Comparison of ENCODE assay signal across 7 mouse cellular contexts in genomic region chr6:100335506-100336144, GRCm38 (mm10). TPM values are rescaled to one million over a fixed set of nuclear protein-coding genes. Genes with fewer than 3 reads are reported as not detected.
DNase-seq lines count a peak whose midpoint lies in the region; ATAC-seq lines count a peak whose summit lies in the region.

No protein-coding gene starts in this region.

- WGBS in intestine, embryonic 15.5 days = 19% methylated on average over 18 of the region's 18 CpGs
- under 1% methylated on average over 18 of the region's 18 CpGs for WGBS in midbrain, embryonic 12.5 days

- peaks cover 8% of the 10 kb centered on the region for H3K27me3 ChIP-seq in intestine, embryonic 15.5 days (replicated peaks)
- peaks cover 69% of the 10 kb centered on the region for H3K27me3 ChIP-seq in midbrain, embryonic 12.5 days

- intact Hi-C loops in left cerebral cortex, postnatal 25 days (cut with DNase I) = no loop called here

- H3K9ac ChIP-seq in intestine, embryonic 15.5 days = no peak overlapping the region
- 0 out of 2 replicates have a peak overlapping the region, but pooled peaks have one; percentile 21 for H3K9ac ChIP-seq in midbrain, embryonic 12.5 days (replicated peaks)

- peak; percentile 28 for ATAC-seq in intestine, embryonic 15.5 days
- ATAC-seq in midbrain, embryonic 12.5 days (ENCODE audit: low FRiP score, low read depth) = peak; percentile 67; the same call in 1 of the 2 replicates

- H3K27ac ChIP-seq in intestine, embryonic 15.5 days = no peak overlapping the region
- H3K27ac ChIP-seq in midbrain, embryonic 12.5 days (replicated peaks) = peak overlapping the region; percentile 44

- H3K36me3 ChIP-seq in intestine, embryonic 15.5 days = no peaks in the 10 kb centered on the region
- H3K36me3 ChIP-seq in midbrain, embryonic 12.5 days = no peaks in the 10 kb centered on the region

- no peak overlapping the region for H3K4me3 ChIP-seq in intestine, embryonic 15.5 days (replicated peaks)
- peak overlapping the region; percentile 7; the same call in 1 of the 2 replicates for H3K4me3 ChIP-seq in midbrain, embryonic 12.5 days

- peaks cover 10% of the 10 kb centered on the region; the same call in 1 of the 2 replicates for H3K4me1 ChIP-seq in intestine, embryonic 15.5 days (replicated peaks)
- H3K4me1 ChIP-seq in midbrain, embryonic 12.5 days = peaks cover 25% of the 10 kb centered on the region

- DNase-seq in Muller cell, postnatal 12 days (ENCODE audit: inconsistent ontology term) = peak; percentile 48
- DNase-seq in embryo, embryonic 11.5 days (ENCODE audit: low read depth, low spot score) = peak; percentile 27
- no peak for DNase-seq in adrenal gland, adult (ENCODE audit: inconsistent age in 2 of 2, low spot score in 1 of 2)
- no peak for DNase-seq in adrenal gland, postnatal 14 days
- DNase-seq in left cerebral cortex, postnatal 25 days (ENCODE audit: low spot score in 2 of 2) = no peak

- H3K9me3 ChIP-seq in intestine, embryonic 15.5 days = no peaks in the 10 kb centered on the region
- H3K9me3 ChIP-seq in midbrain, embryonic 12.5 days = no peaks in the 10 kb centered on the region

- H3K4me2 ChIP-seq in intestine, embryonic 15.5 days (replicated peaks) = peak overlapping the region; percentile 38
- H3K4me2 ChIP-seq in midbrain, embryonic 12.5 days (replicated peaks) = peak overlapping the region; percentile 43

RNA-seq across cellular contexts. Expression of gene Rybp, which starts 48.3 kb away (rescaled TPM):
- 15.4 and 17.8 TPM in 2 replicates for polyA plus RNA-seq in intestine, embryonic 15.5 days (2015; fragmentation: Nextera tagmentation; extraction: Ambion mirVana)
- 17.4 and 19.0 TPM in 2 replicates for polyA plus RNA-seq in midbrain, embryonic 12.5 days (2016; fragmentation: Nextera tagmentation; extraction: Ambion mirVana)
- 26.6 and 36.5 TPM in 2 replicates for total RNA-seq in adrenal gland, postnatal 14 days (2021)
- total RNA-seq in left cerebral cortex, postnatal 25 days (2021) = 10 to 100 TPM; 54.6 to 56.0 TPM

Comparison
In these comparisons a context has a peak if more than half of its experiments do, and no peak if none do; other contexts are left out.
1. DNase-seq: peak in Muller cell, postnatal 12 days (single experiment) and embryo, embryonic 11.5 days (single experiment); none in adrenal gland, adult (0 of 2), adrenal gland, postnatal 14 days (single experiment) and left cerebral cortex, postnatal 25 days (0 of 2).